Mouse (Mus musculus) right cerebral cortex, postnatal 4 days (tissue): ENCODE measurements at regions not wholly inside any gene's neighbourhood (a gene's known extent, or its start where the extent isn't known, plus 50 kb on each side); places are given as distances from the start of the nearest gene placed in this dataset.
"Not testable (repeated sequence)": the region's sequence is repeated elsewhere in the genome, so short reads cannot be mapped to it uniquely, and the experiment has no call there.

Source experiments
- DNase-seq: peaks from one replicate; pipeline ENCODE4 v3.0.0-alpha.2; 2022

DNA sequence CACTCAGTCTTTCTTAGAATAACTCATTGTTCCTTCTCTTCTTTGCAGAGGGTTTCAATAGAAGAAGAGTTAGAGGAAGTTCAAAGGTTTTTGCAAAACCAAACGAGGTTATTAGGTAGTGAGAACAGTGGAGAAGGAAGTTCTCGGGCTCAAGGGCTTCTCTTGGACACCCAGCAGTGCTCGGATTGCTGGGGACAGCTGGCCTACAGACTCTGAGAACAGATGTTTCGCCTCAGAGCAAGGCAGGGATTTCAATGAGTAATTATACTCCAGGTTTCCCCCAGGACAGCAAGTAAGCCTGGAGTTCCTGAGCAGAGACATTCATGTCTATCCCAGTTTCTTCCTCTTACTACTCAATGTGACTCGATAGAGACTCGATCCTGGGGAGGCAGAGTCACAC is 94.4 kb downstream of the Cd24a start:
- no peak for DNase-seq

DNA sequence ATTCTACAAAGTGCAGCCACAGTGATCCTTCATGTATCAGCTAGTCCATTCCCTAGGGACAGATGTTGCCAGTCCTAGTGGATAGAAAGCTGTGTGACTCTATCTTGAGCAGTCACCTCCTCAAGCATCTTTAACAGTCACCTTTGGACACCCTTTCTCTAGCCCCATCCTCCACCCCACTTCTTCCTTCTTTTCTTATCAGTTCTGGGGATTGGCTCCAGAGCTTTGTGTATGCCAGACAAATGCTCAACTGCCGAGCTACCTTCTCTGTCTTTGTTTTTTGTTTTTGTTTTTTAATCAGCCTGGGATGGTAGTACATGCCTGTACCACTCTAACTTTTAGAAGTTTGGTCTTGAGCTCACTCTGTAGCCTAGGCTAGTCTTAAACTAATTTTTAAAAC is 96.7 kb downstream of the Cd24a start:
- DNase-seq, result no peak

DNA sequence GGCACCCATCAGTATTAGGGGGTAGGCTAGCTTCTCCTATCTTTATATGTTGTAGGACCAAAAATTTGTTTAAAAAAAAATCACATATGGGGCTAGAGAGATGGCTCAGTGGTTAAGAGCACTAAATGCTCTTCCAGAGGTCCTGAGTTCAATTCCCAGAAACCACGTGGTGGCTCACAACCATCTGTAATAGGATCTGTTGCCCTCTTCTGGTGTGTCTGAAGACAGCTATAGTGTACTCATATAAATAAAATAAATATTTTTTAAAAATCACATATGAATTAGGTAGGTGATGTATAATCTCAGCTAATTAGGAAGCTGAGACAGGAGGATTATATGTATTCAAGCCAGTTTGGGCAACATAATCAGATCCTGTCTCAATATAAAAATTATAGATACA is 97.4 kb downstream of the Cd24a start:
- not testable (repeated sequence) for DNase-seq

- DNase-seq, result no peak
Measured at GRCm38 (mm10) chr10:43676289-43676688, 98.2 kb downstream of the Cd24a start.

- no peak for DNase-seq
Measured at GRCm38 (mm10) chr10:43684247-43685033, 106.4 kb downstream of the Cd24a start.

DNA sequence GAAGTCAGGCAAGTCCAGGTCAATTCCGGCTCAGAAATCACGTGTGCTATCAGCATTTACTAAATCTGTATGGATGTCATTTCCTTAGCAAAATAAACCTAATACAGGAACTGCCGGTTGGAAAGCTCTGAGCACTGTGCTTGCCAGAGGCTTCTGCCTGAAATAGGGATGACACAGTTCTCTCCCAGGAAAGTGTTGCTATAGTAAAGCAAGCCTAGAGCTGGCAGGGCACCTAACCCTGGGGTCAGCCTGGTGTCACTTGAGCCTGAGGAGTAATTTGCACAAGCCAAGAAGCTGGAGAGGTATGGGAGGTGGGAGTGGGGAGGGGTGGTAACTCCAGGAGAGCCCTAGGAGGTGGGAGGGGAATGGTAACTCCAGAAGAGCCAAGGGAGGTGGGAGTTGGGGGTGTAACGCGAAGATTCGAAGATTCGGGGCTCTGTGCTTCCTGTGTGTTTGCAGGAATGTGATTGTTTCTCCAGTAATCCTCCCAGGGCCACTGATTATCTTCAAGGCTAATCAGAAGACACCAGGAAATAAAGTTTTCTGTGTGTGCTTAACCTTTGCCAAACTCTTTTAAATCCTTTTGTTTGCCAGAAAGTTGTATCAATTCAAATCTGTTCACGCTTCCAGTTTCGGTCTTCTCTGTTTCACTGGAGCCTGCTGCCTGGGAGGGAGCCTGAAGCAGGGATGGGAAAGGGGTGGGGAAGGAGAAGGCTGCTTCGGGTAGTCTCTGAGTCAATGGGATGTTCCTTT is 111.3 kb downstream of the Cd24a start:
- DNase-seq, result no peak

- no peak for DNase-seq
Measured at GRCm38 (mm10) chr10:43689914-43690316, 111.8 kb downstream of the Cd24a start.

DNA sequence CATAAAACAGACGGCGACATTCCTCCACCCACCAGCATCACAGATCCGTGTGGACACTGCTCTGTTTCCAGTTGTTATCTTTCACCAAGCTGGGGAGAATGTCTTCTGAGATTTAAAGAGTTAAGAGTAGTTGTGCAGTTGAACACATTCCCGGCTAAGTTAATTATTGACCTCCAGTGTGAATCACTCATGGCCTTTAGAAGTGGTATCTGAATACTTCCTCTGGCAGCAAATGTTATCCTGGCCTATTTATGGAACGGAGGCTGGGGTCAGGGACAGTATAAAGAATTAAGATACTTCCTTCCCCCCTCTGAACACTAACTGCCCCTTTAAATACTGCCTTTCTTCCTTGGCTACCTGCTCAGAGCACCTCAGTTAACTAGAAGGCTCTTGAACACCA is 115.9 kb downstream of the Cd24a start:
- DNase-seq, result no peak

DNA sequence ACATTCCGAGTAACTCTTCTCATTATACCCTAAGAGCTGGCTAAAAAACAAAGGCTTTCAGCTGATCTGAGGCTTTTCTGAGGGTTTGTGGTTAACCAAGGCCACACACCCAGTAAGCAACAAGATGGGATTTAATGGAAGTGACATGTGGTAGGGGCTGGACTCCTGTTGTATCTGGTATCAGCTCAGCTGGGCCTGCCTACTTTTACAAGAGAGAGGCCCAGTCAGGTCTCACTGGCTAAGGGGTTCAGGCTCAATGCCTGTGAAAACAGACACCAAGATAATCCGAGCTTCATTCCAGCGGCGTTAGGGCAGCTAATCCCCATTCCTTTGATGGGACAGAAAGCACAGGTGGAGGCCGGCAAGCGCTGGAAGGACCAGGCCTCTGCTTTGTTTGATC is 116.4 kb downstream of the Cd24a start:
- no peak for DNase-seq

GRCm38 (mm10) chr10:43695470-43695869 is 117.4 kb downstream of the Cd24a start:
- no peak for DNase-seq

- DNase-seq, result no peak
Measured at GRCm38 (mm10) chr10:43697917-43698316, 119.8 kb downstream of the Cd24a start.

GRCm38 (mm10) chr10:43700371-43701289 is 122.5 kb downstream of the Cd24a start:
- DNase-seq, result no peak

GRCm38 (mm10) chr10:43702895-43703294 is 124.8 kb downstream of the Cd24a start:
- no peak for DNase-seq

GRCm38 (mm10) chr10:43706001-43706988 is 128.2 kb downstream of the Cd24a start:
- no peak for DNase-seq

- no peak for DNase-seq
Measured at GRCm38 (mm10) chr10:43707011-43707410, 128.9 kb downstream of the Cd24a start.

GRCm38 (mm10) chr10:43707821-43708373 is 129.8 kb downstream of the Cd24a start:
- no peak for DNase-seq

- no peak for DNase-seq
Measured at GRCm38 (mm10) chr10:43709278-43710033, 131.4 kb downstream of the Cd24a start.

DNA sequence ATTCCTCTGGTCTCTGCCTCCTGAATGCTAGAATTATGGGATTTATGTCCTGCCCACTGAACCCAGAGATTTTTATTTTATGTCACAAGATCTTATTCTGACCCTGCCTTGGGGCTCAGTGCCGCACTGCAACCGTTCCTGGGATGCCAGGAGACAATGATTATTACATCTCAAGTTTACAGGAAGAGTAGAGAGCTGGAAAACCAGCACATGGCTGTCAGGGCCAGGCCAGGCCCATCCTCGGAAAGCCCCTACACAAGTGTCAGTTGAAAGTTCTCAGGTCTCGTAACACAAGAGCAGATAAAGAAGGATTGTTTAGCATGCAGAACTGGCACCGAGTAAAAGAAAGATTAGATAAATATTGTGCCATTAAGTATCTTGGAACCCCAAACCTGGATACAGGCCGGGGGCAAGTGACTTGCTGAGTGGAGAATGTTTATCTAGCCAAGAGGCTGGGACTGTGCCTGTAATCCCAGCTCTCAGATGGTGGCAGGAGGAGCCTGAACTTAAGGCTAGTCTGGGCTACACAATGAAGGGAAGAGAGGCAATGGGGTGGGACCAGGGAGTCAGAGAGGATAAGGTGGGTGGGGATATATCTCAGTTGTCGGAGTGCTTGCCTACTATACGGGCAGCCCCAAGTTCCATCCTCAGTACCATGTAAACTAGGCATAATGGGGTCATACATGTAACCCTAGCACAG is 132.3 kb downstream of the Cd24a start:
- no peak for DNase-seq

- DNase-seq, result no peak
Measured at GRCm38 (mm10) chr10:43710886-43711256, 132.8 kb downstream of the Cd24a start.

DNA sequence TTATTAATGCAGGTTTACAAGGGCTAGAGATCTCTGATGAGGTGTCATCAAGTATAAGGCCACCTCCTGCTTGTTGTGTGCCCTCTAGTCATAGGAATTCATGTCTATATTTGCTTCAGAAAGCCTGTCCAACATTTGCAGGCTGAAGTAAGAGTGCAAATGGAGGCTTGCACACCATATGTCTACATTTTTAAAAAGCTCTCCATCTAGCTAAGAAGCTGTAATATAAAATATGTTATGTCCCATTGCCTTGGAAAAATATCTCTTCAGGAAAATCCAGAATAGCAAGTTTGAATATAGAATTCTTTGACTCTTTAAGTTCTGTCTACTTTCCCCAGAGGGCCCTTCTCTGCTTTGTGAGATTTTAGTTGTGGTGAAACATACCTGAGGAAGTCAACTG is 134.6 kb downstream of the Cd24a start:
- DNase-seq, result no peak
